ENCODE assay signal across 8 mouse cellular contexts in the genomic region with DNA sequence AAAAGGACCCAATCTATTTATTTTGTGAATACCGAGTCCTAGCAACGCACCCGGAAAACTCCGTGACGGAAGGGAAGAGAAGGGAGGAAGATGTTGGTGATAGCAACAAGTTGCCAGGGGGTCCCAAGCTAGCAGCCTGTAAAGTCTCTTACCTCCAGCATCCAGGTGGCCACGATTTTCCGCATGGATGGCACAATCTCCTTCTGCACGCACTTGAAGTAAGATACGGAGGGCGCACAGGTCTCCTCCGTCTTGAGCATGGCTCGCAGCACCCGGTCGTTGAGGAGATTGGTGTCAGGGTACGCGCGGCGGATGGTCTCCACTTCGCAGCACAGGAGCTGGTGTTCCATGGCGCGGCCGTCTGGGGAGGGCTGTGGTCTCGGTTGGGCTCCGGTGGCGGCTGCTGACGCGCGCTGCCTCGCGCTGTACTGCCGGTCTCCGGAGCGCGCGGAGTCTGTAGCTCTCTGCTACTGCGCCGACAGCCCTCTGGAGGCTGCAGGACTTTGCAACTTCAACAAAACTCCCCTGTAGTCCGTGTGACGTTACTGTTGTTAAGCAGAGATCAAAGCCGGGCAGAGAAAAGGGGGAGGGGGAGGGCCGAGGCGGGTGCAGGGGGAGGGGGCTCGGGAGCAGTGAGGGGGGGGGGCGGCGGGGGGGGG. TPM values are rescaled to one million over a fixed set of nuclear protein-coding genes. Genes with fewer than 3 reads are reported as not detected.
DNase-seq lines count a peak whose midpoint lies in the region; ATAC-seq lines count a peak whose summit lies in the region.

A gene (minus strand): TSS at position 582 of the 659 bp plus-strand sequence.

- H3K9me3 ChIP-seq in megakaryocyte, embryonic 14.5 days, result no peaks in the 10 kb centered on the region; the same call in 1 of the 2 replicates
- H3K9me3 ChIP-seq in intestine, embryonic 15.5 days, result no peaks in the 10 kb centered on the region
- no peaks in the 10 kb centered on the region for H3K9me3 ChIP-seq in limb, embryonic 10.5 days (replicated peaks)
- no peaks in the 10 kb centered on the region for H3K9me3 ChIP-seq in midbrain, embryonic 14.5 days (ENCODE audit: control insufficient read depth, low read length)

- peak within 1 kb of the TSS; percentile 94 for H3K4me3 ChIP-seq in megakaryocyte, embryonic 14.5 days (replicated peaks)
- peak within 1 kb of the TSS; percentile 56 for H3K4me3 ChIP-seq in intestine, embryonic 15.5 days (replicated peaks)
- peak within 1 kb of the TSS; percentile 89 for H3K4me3 ChIP-seq in limb, embryonic 10.5 days
- H3K4me3 ChIP-seq in midbrain, embryonic 14.5 days (replicated peaks; ENCODE audit: low read depth, low read length), result peak within 1 kb of the TSS; percentile 48

- H3K9ac ChIP-seq in intestine, embryonic 15.5 days, result peak within 1 kb of the TSS; percentile 56
- H3K9ac ChIP-seq in midbrain, embryonic 14.5 days (replicated peaks; ENCODE audit: low read length), result peak within 1 kb of the TSS; percentile 62

- no peak for ATAC-seq in megakaryocyte, adult 5-6 weeks (ENCODE audit: poor library complexity, severe bottlenecking)
- peak; percentile 26 for ATAC-seq in common myeloid progenitor, adult 5-6 weeks (replicated peaks; ENCODE audit: low read depth, poor library complexity, severe bottlenecking)
- ATAC-seq in intestine, embryonic 15.5 days, result peak; percentile 61
- ATAC-seq in midbrain, embryonic 14.5 days (ENCODE audit: low FRiP score, low TSS enrichment), result peak; percentile 40

- no peak for DNase-seq in gonadal fat pad, adult 2 months (ENCODE audit: low read depth)
- DNase-seq in limb, embryonic 10.5 days (ENCODE audit: low spot score), result no peak
- DNase-seq in midbrain, embryonic 14.5 days, result peak; percentile 82
- peak; percentile 70 for DNase-seq in thymus, postnatal 4 days

- H3K27me3 ChIP-seq in megakaryocyte, embryonic 14.5 days (replicated peaks), result peaks cover 85% of the 10 kb centered on the region
- peaks cover 25% of the 10 kb centered on the region for H3K27me3 ChIP-seq in intestine, embryonic 15.5 days (replicated peaks)
- H3K27me3 ChIP-seq in limb, embryonic 10.5 days (ENCODE audit: low read depth, poor library complexity, severe bottlenecking), result no peaks in the 10 kb centered on the region
- peaks cover 42% of the 10 kb centered on the region for H3K27me3 ChIP-seq in midbrain, embryonic 14.5 days (ENCODE audit: control insufficient read depth, insufficient read depth, low read length)

- under 1% methylated on average over 43 of the region's 45 CpGs for WGBS in intestine, embryonic 15.5 days
- 0% methylated on average over 39 of the region's 45 CpGs for WGBS in limb, embryonic 10.5 days
- WGBS in midbrain, embryonic 14.5 days, result under 1% methylated on average over 44 of the region's 45 CpGs

- peak within 1 kb of the TSS; percentile 77 for H3K27ac ChIP-seq in intestine, embryonic 15.5 days
- H3K27ac ChIP-seq in limb, embryonic 10.5 days, result peak within 1 kb of the TSS; percentile 96
- H3K27ac ChIP-seq in midbrain, embryonic 14.5 days (replicated peaks; ENCODE audit: low read depth, low read length), result peak within 1 kb of the TSS; percentile 64; the same call in 1 of the 2 replicates

- H3K4me2 ChIP-seq in intestine, embryonic 15.5 days (replicated peaks), result peak within 1 kb of the TSS; percentile 96
- H3K4me2 ChIP-seq in midbrain, embryonic 14.5 days (ENCODE audit: low read length), result peak within 1 kb of the TSS; percentile 96

- H3K4me1 ChIP-seq in megakaryocyte, embryonic 14.5 days, result peaks cover 73% of the 10 kb centered on the region
- peaks cover 36% of the 10 kb centered on the region for H3K4me1 ChIP-seq in intestine, embryonic 15.5 days (replicated peaks)
- peaks cover 66% of the 10 kb centered on the region for H3K4me1 ChIP-seq in limb, embryonic 10.5 days
- peaks cover 42% of the 10 kb centered on the region for H3K4me1 ChIP-seq in midbrain, embryonic 14.5 days (ENCODE audit: control insufficient read depth, insufficient read depth, low read length)

- peaks cover 25% of the 10 kb centered on the region for H3K36me3 ChIP-seq in megakaryocyte, embryonic 14.5 days (replicated peaks; ENCODE audit: low read length)
- 0 out of 2 replicates have a peak, but pooled peaks cover 9% of the 10 kb centered on the region for H3K36me3 ChIP-seq in intestine, embryonic 15.5 days
- peaks cover 35% of the 10 kb centered on the region for H3K36me3 ChIP-seq in limb, embryonic 10.5 days
- H3K36me3 ChIP-seq in midbrain, embryonic 14.5 days (ENCODE audit: control insufficient read depth, insufficient read depth, low read length), result no peaks in the 10 kb centered on the region

RNA-seq across cellular contexts. Expression of the gene that starts here (rescaled TPM):
- 12.9 and 17.6 TPM in 2 replicates for polyA plus RNA-seq in megakaryocyte, embryonic 14.5 days (2012; ENCODE audit: insufficient read depth, low replicate concordance)
- total RNA-seq in megakaryocyte, adult 5-6 weeks (2015), result 8.1 and 11.1 TPM in 2 replicates
- total RNA-seq in megakaryocyte, adult 5-6 weeks (2017), result 5.2 and 5.5 TPM in 2 replicates
- 15.9 and 18.0 TPM in 2 replicates for total RNA-seq in common myeloid progenitor, adult 5-6 weeks (2017)
- polyA plus RNA-seq in gonadal fat pad, adult 2 months (2012; rRNA removed), result 50.2 and 76.3 TPM in 2 replicates
- 66.8 and 77.9 TPM in 2 replicates for polyA plus RNA-seq in intestine, embryonic 15.5 days (2015; fragmentation: Nextera tagmentation; extraction: Ambion mirVana)
- 152 and 160 TPM in 2 replicates for polyA plus RNA-seq in limb, embryonic 10.5 days (2016; fragmentation: Nextera tagmentation; extraction: Ambion mirVana)
- polyA plus RNA-seq in midbrain, embryonic 14.5 days (2014; fragmentation: Nextera tagmentation; extraction: Ambion mirVana), result 40.1 and 76.3 TPM in 2 replicates

Comparison
In these comparisons a context has a peak if more than half of its experiments do, and no peak if none do; other contexts are left out.
1. DNase-seq: peak in midbrain, embryonic 14.5 days (single experiment) and thymus, postnatal 4 days (single experiment); none in gonadal fat pad, adult 2 months (single experiment) and limb, embryonic 10.5 days (single experiment).
2. Peak in every context shown above with its lines, with median percentiles within 50 percentile points of each other: H3K4me3 ChIP-seq and H3K27ac ChIP-seq.